Mouse (Mus musculus) kidney, embryonic 14.5 days (tissue): Measurements from ENCODE around the gene Adm. TPM values are rescaled to one million over a fixed set of nuclear protein-coding genes. Genes with fewer than 3 reads are reported as not detected.

Experiments
- ATAC-seq: fragments of 200-750 bp; cut with Nextera tagmentation; 2 replicates; pipeline ENCODE4 v1.8.0; 2017; ENCODE audit warnings: moderate number of reproducible peaks, mild to moderate bottlenecking, moderate TSS enrichment, moderate library complexity; ENCODE audit not compliant: low FRiP score, low TSS enrichment
- H3K27ac ChIP-seq: fragments of 300-500 bp; sonication (generic); 2 replicates; pipeline ENCODE4 v1.5.1; 2014; ENCODE audit warnings: low read depth, mild to moderate bottlenecking, low read length, moderate library complexity, mixed read lengths
- H3K27me3 ChIP-seq: fragments of 300-500 bp; sonication (generic); 2 replicates; pipeline ENCODE4 v1.6.1; 2014; ENCODE audit warnings: mild to moderate bottlenecking, low read length; ENCODE audit not compliant: control insufficient read depth, insufficient read depth
- H3K36me3 ChIP-seq: fragments of 300-500 bp; sonication (generic); 2 replicates; pipeline ENCODE4 v1.6.1; 2014; ENCODE audit warnings: low read length, mixed read lengths; ENCODE audit not compliant: control insufficient read depth, insufficient read depth
- H3K4me1 ChIP-seq: fragments of 300-500 bp; sonication (generic); 2 replicates; pipeline ENCODE4 v1.6.1; 2014; ENCODE audit warnings: low read length, mixed read lengths; ENCODE audit not compliant: control insufficient read depth, insufficient read depth
- H3K4me2 ChIP-seq: fragments of 300-500 bp; sonication (generic); replicated peaks from 2 replicates; pipeline ENCODE4 v1.6.1; 2014; ENCODE audit warnings: low read depth, mild to moderate bottlenecking, low read length
- H3K4me3 ChIP-seq: fragments of 300-500 bp; sonication (generic); 2 replicates; pipeline ENCODE4 v1.5.1; 2014; ENCODE audit warnings: mild to moderate bottlenecking, low read length
- H3K9ac ChIP-seq: fragments of 300-500 bp; sonication (generic); 2 replicates; pipeline ENCODE4 v1.6.1; 2014; ENCODE audit warnings: low read depth, mild to moderate bottlenecking, low read length, moderate library complexity
- H3K9me3 ChIP-seq: fragments of 300-500 bp; sonication (generic); 2 replicates; pipeline ENCODE4 v1.6.1; 2016; ENCODE audit warnings: low read length; ENCODE audit not compliant: control insufficient read depth
- WGBS: fragments of 180-500 bp; shearing (Covaris S2); extraction: QIAGEN DNeasy Blood & Tissue Kit; methylation state at CpG from one replicate; pipeline ENCODE4 v1.1.7; 2014; 5-methylcytosine and 5-hydroxymethylcytosine counted together
- polyA plus RNA-seq: library from polyadenylated mRNA; unstranded; fragments of >200 nt; fragmentation: Nextera tagmentation; extraction: Ambion mirVana; gene quantifications from 2 replicates; pipeline ENCODE4 v1.2.1, GENCODE M21; 2014

Gene Adm
- polyA plus RNA-seq, 1 experiment from 2014 or later: 4.2 TPM

DNA sequence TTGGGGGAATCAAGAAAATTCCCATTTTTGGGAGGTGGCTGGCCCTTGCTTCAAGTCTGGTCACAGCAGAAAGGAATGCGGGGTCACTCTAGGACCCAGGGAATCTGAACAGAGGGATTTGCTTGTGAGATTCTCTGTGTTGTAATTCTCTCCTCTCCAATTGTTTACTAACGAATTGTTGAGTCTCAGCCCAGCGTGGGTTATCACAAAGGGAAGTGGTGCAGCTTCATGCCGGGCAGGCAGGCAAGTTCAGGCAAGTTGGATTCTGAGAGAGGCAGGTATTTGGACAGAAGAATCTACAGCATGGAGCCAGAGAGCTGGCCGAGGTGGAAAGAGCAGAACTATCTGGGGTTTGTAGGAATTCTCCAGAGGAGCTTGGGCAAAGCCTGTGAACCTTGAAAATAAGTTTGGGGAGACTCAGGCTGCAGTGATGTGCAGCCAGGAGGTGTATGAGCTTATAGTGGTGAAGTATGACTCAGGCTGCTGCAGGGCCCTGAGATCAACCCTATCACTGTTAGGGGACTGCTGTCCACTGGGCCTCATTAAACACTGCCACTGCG is 43.7 kb downstream of the Adm start:
- H3K4me1 ChIP-seq: no peaks in the 10 kb centered on the region; the same call in 1 of the 2 replicates
- 64% methylated on average over 6 of the region's 6 CpGs for WGBS
- no peaks in the 10 kb centered on the region for H3K27me3 ChIP-seq
- H3K9me3 ChIP-seq: no peaks in the 10 kb centered on the region; the same call in 1 of the 2 replicates
- ATAC-seq: no peak
- H3K4me2 ChIP-seq: no peak overlapping the region
- H3K9ac ChIP-seq: no peak overlapping the region
- H3K27ac ChIP-seq: no peak overlapping the region
- H3K36me3 ChIP-seq: no peaks in the 10 kb centered on the region
- H3K4me3 ChIP-seq: no peak overlapping the region

Other genes with a start within 250 kb of the Adm start
- 29.6 and 44.6 TPM in 2 replicates for gene Sbf2, start 12.7 kb upstream of the Adm start, polyA plus RNA-seq
- 3.2 and 4.5 TPM in 2 replicates for gene Ampd3, start 140.5 kb downstream of the Adm start, polyA plus RNA-seq
- 21.3 and 27.1 TPM in 2 replicates for gene Rnf141, start 216.8 kb downstream of the Adm start, polyA plus RNA-seq
- gene Lyve1, start 235.6 kb downstream of the Adm start, polyA plus RNA-seq: 3.0 and 3.5 TPM in 2 replicates